ENCODE assay signal across 24 mouse cellular contexts in the genomic region with DNA sequence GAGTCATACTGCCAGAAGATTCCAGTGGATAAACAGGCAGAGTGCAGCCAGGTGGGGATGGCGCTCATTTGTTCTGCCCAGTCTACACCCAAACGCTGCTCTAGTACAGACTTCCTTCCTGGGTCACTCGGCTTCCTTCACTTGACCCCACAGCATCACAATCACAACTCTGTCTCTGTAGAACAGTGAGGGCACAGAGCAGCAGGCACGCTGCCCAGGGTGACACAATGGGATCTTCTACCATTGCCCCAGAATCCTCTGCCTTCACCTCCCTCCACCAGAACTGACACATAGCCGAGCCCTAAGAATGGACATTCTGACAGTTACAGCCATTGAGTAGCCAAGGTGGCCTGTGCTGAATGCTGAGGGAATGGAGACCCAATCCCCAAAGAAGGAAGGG.
"Had no signal": no experiment of that assay in that cellular context is flagged by ENCODE, and none has a peak within 500 bp of the region (broad histone marks: within the 10 kb centered on the region; RNA-seq: fewer than 3 reads in every experiment).

No protein-coding gene starts in this region.

- H3K9me3 ChIP-seq: intestine, embryonic 15.5 days; liver, embryonic 12.5 days; liver, embryonic 15.5 days; lung, embryonic 15.5 days; megakaryocyte, embryonic 14.5 days; midbrain, embryonic 12.5 days; midbrain, embryonic 15.5 days; neural tube, embryonic 12.5 days; neural tube, embryonic 15.5 days had no signal

- H3K9ac ChIP-seq: intestine, embryonic 15.5 days; liver, embryonic 12.5 days; liver, embryonic 15.5 days; lung, embryonic 15.5 days; midbrain, embryonic 12.5 days; midbrain, embryonic 15.5 days; neural tube, embryonic 12.5 days; neural tube, embryonic 15.5 days had no signal

- H3K36me3 ChIP-seq: intestine, embryonic 15.5 days; liver, embryonic 12.5 days; liver, embryonic 15.5 days; lung, embryonic 15.5 days; midbrain, embryonic 12.5 days; midbrain, embryonic 15.5 days; neural tube, embryonic 12.5 days; neural tube, embryonic 15.5 days had no signal

- H3K4me2 ChIP-seq: intestine, embryonic 15.5 days; liver, embryonic 12.5 days; liver, embryonic 15.5 days; lung, embryonic 15.5 days; midbrain, embryonic 12.5 days; midbrain, embryonic 15.5 days; neural tube, embryonic 12.5 days; neural tube, embryonic 15.5 days had no signal

- DNase-seq: kidney, adult 18-20 months; kidney, postnatal 14 days; kidney, postnatal 4 days; liver; lung, adult 18-20 months; lung, postnatal 10 days; lung, postnatal 36 days; right cerebral cortex, adult 18-20 months; right cerebral cortex, postnatal 14 days; right cerebral cortex, postnatal 4 days; thymus, adult 2 months; thymus, postnatal 14 days; thymus, postnatal 4 days had no signal

- H3K27ac ChIP-seq: intestine, embryonic 15.5 days; layer of hippocampus, adult 2 months; liver, embryonic 12.5 days; liver, embryonic 15.5 days; lung, embryonic 15.5 days; midbrain, embryonic 12.5 days; midbrain, embryonic 15.5 days; neural tube, embryonic 12.5 days; neural tube, embryonic 15.5 days; stomach, postnatal 0 days had no signal

- H3K4me3 ChIP-seq: intestine, embryonic 15.5 days; layer of hippocampus, adult 2 months; liver, embryonic 12.5 days; liver, embryonic 15.5 days; lung, embryonic 15.5 days; megakaryocyte, embryonic 14.5 days; midbrain, embryonic 12.5 days; midbrain, embryonic 15.5 days; neural tube, embryonic 12.5 days; neural tube, embryonic 15.5 days had no signal

- H3K4me1 ChIP-seq: liver, embryonic 12.5 days; liver, embryonic 15.5 days; megakaryocyte, embryonic 14.5 days had no signal

- ATAC-seq: intestine, embryonic 15.5 days; liver, embryonic 12.5 days; midbrain, embryonic 15.5 days had no signal

- H3K27me3 ChIP-seq: intestine, embryonic 15.5 days; liver, embryonic 15.5 days; lung, embryonic 15.5 days; midbrain, embryonic 15.5 days; neural tube, embryonic 12.5 days; neural tube, embryonic 15.5 days had no signal
